Mouse (Mus musculus): Measurements from ENCODE around the gene Mien1.
A peak's percentile ranks its signal among the peaks of the same experiment; 100 is the strongest.

Gene Mien1

DNA sequence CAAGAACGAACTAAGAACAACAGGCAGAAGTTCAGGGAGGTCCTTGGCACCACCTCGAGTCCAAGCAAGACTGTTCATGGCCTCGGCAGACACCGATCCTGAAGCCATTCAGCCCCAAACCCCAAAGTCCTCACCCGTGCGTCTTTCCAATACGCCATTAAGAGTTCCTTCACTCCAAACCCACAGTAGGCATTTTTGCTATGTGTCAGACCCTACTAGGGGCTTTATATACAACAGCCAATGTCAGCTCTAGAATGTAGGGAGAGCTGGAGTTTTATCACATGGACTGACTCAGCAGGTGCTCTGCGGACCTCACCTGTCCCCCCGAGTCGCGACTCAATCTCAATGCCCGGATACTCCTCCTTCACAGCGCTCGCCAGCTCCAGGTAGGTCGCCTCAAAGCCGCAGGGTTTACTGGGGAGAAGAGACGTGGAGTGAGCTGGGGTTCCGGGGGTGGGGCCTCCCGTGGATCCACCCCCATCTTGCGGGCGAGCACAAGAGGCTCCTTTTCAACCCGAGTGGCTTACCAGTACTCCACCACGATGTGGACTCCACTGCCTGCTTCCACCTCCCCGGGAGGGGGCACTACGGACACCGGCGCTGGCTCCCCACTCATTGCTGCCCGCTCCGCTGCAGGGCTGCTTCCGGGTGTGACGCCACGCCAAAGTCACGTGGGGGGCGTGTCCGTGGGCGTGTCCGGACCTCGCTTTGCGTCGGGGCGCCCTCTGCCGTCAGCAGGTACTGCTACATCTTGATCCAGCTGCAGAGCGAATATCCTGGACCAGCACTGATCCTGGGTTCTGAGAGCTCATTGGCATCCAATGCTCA lies at the start of gene Mien1:
Gene Mien1 (minus strand): TSS at position 661 of the 828 bp plus-strand sequence.
- DNase-seq, result peak; percentile 80 to 85

DNA sequence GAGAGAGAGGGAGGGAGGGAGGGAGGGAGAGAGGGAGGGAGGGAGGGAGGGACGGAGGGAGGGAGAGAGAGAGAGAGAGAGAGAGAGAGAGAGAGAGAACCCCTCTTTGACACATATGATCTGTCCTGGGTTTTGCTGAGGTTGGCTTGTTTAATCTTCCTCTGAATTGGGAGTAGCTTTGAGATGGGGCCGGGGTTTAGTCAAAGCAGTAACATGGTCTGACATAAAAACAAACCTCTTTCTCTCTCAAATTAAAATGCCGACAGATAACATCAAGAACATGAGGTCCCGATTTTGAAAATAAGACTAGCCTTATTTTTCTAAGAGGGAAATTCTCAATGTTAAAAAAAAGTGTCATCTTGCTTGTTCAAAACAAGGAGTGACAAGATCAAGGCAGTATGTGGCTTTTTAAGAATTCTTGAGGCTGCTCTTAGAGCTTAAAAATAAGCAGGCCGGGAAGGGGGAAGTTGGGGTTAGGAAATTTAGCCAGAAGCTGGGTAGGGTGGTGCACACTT lies 48.8 kb upstream of the Mien1 start:
- DNase-seq, result no peak

- no peak for DNase-seq
These were observed 47.0 kb upstream of the Mien1 start for GRCm38 (mm10) chr11:98485749-98486148.

- no peak for DNase-seq
These were observed 43.3 kb upstream of the Mien1 start for GRCm38 (mm10) chr11:98482067-98482466.

GRCm38 (mm10) chr11:98481231-98481630 lies 42.4 kb upstream of the Mien1 start:
- DNase-seq, result no peak

DNA sequence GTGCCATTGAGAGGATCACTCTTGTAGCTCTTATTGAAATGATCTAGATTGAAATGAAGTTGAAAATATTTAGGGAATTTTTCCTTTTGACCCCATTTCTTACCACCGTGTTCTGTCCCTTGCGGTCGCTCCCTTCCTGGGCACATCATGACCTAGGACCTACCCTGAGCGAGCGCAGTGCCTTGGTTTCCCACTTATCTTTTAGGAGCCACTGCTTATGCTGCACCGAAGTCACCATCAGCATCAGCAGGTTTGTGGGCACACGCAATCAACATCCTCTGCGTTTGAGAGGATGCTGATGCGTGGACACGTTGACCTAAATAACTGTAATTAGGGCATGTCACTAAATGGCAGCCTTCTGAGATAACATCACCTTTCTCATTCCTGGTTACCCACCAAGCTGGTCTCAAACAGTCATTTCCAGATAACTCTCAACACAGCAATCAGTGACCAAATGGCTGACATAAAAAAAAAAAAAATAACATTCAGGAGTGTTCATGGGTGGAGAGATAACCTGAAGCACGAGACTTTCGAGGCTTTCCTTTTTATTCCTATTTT lies 41.2 kb upstream of the Mien1 start:
- DNase-seq, result no peak

GRCm38 (mm10) chr11:98479026-98479939 lies 40.5 kb upstream of the Mien1 start:
- DNase-seq, result no peak

DNA sequence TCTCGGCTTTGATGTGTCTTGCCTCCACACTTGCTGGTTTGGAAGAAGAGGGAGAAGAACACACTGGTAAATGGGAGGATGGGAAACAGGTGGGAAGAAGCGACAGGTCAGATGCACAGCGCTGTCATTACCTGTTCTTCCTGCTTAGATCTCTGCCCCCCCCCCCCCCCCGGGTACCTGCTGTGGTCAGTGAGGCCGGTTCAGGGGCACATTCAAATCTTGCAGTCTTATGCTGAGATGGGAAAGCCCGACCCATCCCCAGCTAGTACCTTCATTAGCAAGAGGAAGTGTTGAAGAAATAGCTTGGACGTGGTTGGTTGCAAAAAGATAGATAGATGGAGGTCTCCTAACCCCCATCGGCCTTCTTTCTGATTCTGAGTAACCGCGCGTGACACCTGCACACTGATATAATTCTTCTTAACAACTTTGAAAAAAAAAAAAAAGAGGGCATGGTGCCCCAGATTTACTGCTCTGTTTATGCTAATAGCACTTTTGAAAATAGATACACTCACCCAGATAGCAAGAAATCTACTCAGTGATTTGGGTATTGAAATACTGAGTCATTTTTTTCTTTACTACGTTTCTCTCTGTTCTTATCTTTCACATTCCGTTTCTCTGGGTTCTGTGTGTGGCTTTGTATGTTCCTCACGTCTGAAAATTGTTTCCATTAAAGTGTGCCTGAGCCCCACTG lies 38.4 kb upstream of the Mien1 start:
- no peak for DNase-seq

GRCm38 (mm10) chr11:98476434-98476807 lies 37.6 kb upstream of the Mien1 start:
- DNase-seq, result no peak

DNA sequence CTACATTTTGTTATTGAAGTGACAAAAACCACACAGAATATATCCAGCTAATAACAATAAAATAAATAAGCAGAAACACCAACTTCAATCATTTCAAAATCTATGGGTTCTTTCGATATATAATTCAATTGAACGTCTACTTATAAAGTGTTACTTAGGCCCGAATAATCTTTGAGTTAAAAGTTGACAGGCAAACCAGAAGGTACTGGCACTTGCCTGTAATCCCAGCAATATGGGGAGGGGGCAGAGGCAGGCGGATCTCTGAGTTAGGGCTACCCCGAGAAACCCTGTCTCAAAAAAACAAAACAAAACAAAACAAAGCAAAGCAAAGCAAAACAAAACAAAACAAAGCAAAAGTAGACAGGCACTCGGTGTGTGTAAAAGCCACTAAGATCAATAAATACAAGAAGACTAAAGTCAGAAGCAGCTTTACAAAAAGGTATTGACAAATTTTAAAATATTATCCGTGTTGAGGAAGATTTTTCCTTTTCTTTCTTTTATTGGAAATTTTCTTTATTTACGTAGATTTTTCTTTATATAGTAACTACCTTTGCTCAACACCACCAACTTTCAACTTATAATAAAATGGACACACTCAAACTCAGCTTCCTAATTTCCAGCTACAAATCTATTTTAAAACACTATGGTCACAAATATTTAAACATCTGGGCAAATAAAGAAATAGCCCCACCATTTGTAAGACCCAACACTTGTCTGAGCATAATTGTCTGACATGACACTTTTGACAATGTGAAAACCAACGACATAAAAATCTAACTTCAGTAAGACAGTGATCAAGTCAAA lies 37.0 kb upstream of the Mien1 start:
- DNase-seq, result no peak

DNA sequence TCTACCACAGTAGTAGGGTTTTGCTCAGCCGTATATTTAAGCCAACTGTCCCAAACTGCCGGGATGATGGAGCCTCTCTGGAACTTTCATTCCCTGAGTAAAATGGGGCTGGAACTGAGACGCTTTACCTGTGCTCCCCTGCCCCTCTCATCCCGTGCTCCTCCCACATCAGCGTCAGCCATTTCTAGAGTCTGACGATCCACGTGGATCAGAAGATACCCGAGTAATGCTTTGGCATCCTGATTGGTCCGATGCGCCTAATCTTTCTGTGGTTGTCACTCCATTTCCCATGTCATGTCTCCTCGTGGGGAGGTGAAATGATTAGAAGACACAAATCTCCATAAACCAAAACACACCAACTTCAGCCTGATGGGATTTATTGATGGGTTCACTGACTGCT lies 36.2 kb upstream of the Mien1 start:
- DNase-seq, result no peak

GRCm38 (mm10) chr11:98473916-98474479 lies 35.2 kb upstream of the Mien1 start:
- no peak for DNase-seq

- DNase-seq, result no peak
These were observed 33.9 kb upstream of the Mien1 start for GRCm38 (mm10) chr11:98472696-98473095.

- peak in 1 of 2 experiments; percentile 24 for DNase-seq
These were observed 32.0 kb upstream of the Mien1 start for GRCm38 (mm10) chr11:98470795-98471194.

GRCm38 (mm10) chr11:98469761-98470714 lies 31.2 kb upstream of the Mien1 start:
- DNase-seq, result peak in 1 of 2 experiments; percentile 68

DNA sequence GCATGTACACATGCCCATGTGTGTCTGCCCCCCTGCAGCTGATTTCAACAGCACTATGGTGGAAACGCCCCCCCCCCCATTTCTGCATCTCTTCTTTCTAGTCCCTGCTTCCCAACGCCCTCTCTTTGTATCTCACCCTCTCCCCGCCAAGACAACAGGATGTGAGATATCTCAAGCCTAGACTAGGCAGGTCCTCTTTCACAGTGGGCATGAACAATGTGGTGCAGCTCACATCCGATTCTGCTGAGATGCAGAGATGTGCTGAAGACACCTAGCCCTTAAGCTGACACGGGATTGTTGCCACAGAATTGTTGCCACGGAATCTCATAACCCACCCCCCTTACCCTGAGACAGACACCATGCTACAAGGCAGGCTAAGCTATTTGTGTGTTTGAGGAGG lies 25.7 kb upstream of the Mien1 start:
- peak in 1 of 2 experiments; percentile 54 for DNase-seq

- DNase-seq, result peak in 1 of 2 experiments; percentile 57
These were observed 25.1 kb upstream of the Mien1 start for GRCm38 (mm10) chr11:98463911-98464310.

DNA sequence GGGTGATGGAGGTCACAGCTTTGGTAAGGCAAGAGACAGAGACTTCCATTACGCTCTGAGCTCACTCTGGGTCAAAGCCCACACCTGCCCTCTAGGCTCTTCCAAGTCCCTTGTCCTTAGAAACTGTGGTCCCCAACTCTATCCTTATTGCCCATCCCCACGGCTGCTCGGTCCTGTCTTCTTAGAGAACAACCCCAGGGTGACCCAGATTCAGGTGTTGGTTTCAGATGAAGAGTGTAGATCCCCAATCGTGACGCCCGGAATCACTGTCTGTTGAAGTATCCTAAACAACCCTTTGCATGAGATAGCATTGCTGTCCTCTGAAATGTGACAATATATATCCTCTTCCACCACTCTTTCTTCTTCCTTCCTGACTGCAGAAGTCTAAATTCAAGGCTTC lies 23.5 kb upstream of the Mien1 start:
- DNase-seq, result no peak

GRCm38 (mm10) chr11:98461109-98461720 lies 22.4 kb upstream of the Mien1 start:
- peak in 1 of 2 experiments; percentile 14 for DNase-seq

DNA sequence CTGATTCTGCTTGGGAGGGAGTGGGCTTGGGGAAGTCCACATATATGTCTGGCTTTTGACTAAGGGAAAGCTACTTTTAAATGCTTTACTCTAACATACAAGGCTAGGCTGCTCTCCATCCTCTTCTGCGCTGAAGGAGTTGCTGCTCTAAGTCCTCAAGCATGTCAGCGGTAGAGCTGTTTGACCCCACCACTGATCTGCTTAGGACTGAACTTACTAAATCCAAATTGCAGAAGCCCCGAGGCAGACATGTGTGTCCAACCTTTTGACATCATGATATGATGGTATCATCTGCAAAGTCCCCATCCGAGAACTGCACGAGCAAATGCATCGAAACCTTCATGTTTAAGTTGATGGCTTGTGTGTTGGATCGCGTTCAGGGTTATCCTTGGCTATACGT lies 21.1 kb upstream of the Mien1 start:
- no peak for DNase-seq

Data from thymus, adult 18-20 months (tissue).